Comparison of ENCODE assay signal across 26 mouse cellular contexts in genomic region chr12:55537742-55538141, GRCm38 (mm10). TPM values are rescaled to one million over a fixed set of nuclear protein-coding genes. Genes with fewer than 3 reads are reported as not detected.
DNase-seq lines count a peak whose midpoint lies in the region; ATAC-seq lines count a peak whose summit lies in the region.
"Had no signal": no experiment of that assay in that cellular context is flagged by ENCODE, and none has a peak within 500 bp of the region (broad histone marks: within the 10 kb centered on the region; RNA-seq: fewer than 3 reads in every experiment).

No protein-coding gene starts in this region.

- H3K4me1 ChIP-seq in forebrain, embryonic 13.5 days = peaks cover 34% of the 10 kb centered on the region
- no peaks in the 10 kb centered on the region for H3K4me1 ChIP-seq in forebrain, embryonic 11.5 days (replicated peaks; ENCODE audit: control insufficient read depth, insufficient read depth, low read length)
- H3K4me1 ChIP-seq in midbrain, embryonic 14.5 days (ENCODE audit: control insufficient read depth, insufficient read depth, low read length) = peaks cover 4% of the 10 kb centered on the region; the same call in 1 of the 2 replicates
- H3K4me1 ChIP-seq in midbrain, embryonic 10.5 days = peaks cover 7% of the 10 kb centered on the region
- H3K4me1 ChIP-seq in forebrain, embryonic 14.5 days (ENCODE audit: control insufficient read depth, insufficient read depth, low read length) = peaks cover 10% of the 10 kb centered on the region
- H3K4me1 ChIP-seq in kidney, embryonic 14.5 days (ENCODE audit: control insufficient read depth, insufficient read depth, low read length) = no peaks in the 10 kb centered on the region
- H3K4me1 ChIP-seq: heart, embryonic 12.5 days; limb, embryonic 13.5 days; lung, embryonic 15.5 days; stomach, embryonic 15.5 days had no signal

- 12% methylated on average over 7 of the region's 7 CpGs for whole genome bisulfite sequencing in forebrain, embryonic 13.5 days
- WGBS in forebrain, embryonic 11.5 days = 36% methylated on average over 7 of the region's 7 CpGs
- 29% methylated on average over 7 of the region's 7 CpGs for WGBS in midbrain, embryonic 14.5 days
- WGBS in midbrain, embryonic 10.5 days = 67% methylated on average over 7 of the region's 7 CpGs
- WGBS in forebrain, embryonic 14.5 days = 7% methylated on average over 7 of the region's 7 CpGs
- WGBS in kidney, embryonic 14.5 days = 61% methylated on average over 7 of the region's 7 CpGs

- H3K4me3 ChIP-seq in forebrain, embryonic 13.5 days = no peak overlapping the region
- H3K4me3 ChIP-seq in forebrain, embryonic 11.5 days (ENCODE audit: low read depth, low read length) = no peak overlapping the region
- H3K4me3 ChIP-seq in midbrain, embryonic 14.5 days (replicated peaks; ENCODE audit: low read depth, low read length) = no peak overlapping the region
- no peak overlapping the region for H3K4me3 ChIP-seq in midbrain, embryonic 10.5 days
- H3K4me3 ChIP-seq in forebrain, embryonic 14.5 days (ENCODE audit: low read depth, low read length) = no peak overlapping the region
- H3K4me3 ChIP-seq in kidney, embryonic 14.5 days (ENCODE audit: low read length) = no peak overlapping the region
- H3K4me3 ChIP-seq: heart, adult 2 months; heart, embryonic 12.5 days; layer of hippocampus, adult 2 months; limb, embryonic 13.5 days; lung, embryonic 15.5 days; midbrain, embryonic 12.5 days; stomach, embryonic 15.5 days had no signal

- H3K27ac ChIP-seq in forebrain, embryonic 13.5 days = no peak overlapping the region
- H3K27ac ChIP-seq in forebrain, embryonic 11.5 days (ENCODE audit: low read depth, low read length) = no peak overlapping the region
- no peak overlapping the region for H3K27ac ChIP-seq in midbrain, embryonic 14.5 days (replicated peaks; ENCODE audit: low read depth, low read length)
- no peak overlapping the region for H3K27ac ChIP-seq in midbrain, embryonic 10.5 days (replicated peaks)
- H3K27ac ChIP-seq in forebrain, embryonic 14.5 days (ENCODE audit: low read depth, low read length) = no peak overlapping the region
- no peak overlapping the region for H3K27ac ChIP-seq in kidney, embryonic 14.5 days (ENCODE audit: low read depth, low read length)
- H3K27ac ChIP-seq: heart, adult 2 months; layer of hippocampus, adult 2 months; limb, embryonic 13.5 days; lung, embryonic 15.5 days; midbrain, embryonic 12.5 days; stomach, embryonic 15.5 days had no signal

- H3K4me2 ChIP-seq in forebrain, embryonic 13.5 days = no peak overlapping the region
- H3K4me2 ChIP-seq in forebrain, embryonic 11.5 days (ENCODE audit: low read depth, low read length, severe bottlenecking) = no peak overlapping the region
- H3K4me2 ChIP-seq in midbrain, embryonic 14.5 days (ENCODE audit: low read length) = no peak overlapping the region
- H3K4me2 ChIP-seq in forebrain, embryonic 14.5 days (ENCODE audit: low read length) = no peak overlapping the region
- no peak overlapping the region for H3K4me2 ChIP-seq in kidney, embryonic 14.5 days (replicated peaks; ENCODE audit: low read depth, low read length)
- H3K4me2 ChIP-seq: heart, embryonic 12.5 days; limb, embryonic 13.5 days; liver, embryonic 11.5 days; lung, embryonic 15.5 days; stomach, embryonic 15.5 days had no signal

- no peak for DNase-seq in forebrain, embryonic 11.5 days (ENCODE audit: low spot score)
- peak; percentile 27 for DNase-seq in midbrain, embryonic 14.5 days
- no peak for DNase-seq in midbrain, embryonic 10.5 days (ENCODE audit: low spot score)
- peak; percentile 64 for DNase-seq in forebrain, embryonic 14.5 days (ENCODE audit: low spot score)
- DNase-seq in retina, embryonic 14.5 days (ENCODE audit: low spot score) = peak; percentile 75
- DNase-seq: adrenal gland, adult 2 months; cerebellum, adult 8-10 months; cerebellum, postnatal 25 days; heart, adult 2 months; heart, postnatal 4 days; kidney, adult 18-20 months; kidney, postnatal 36 days; right cerebral cortex, postnatal 25 days had no signal

- no peaks in the 10 kb centered on the region for H3K9me3 ChIP-seq in forebrain, embryonic 13.5 days (replicated peaks)
- no peaks in the 10 kb centered on the region for H3K9me3 ChIP-seq in forebrain, embryonic 11.5 days (ENCODE audit: control insufficient read depth, low read length)
- no peaks in the 10 kb centered on the region for H3K9me3 ChIP-seq in midbrain, embryonic 14.5 days (ENCODE audit: control insufficient read depth, low read length)
- no peaks in the 10 kb centered on the region for H3K9me3 ChIP-seq in midbrain, embryonic 10.5 days (replicated peaks)
- H3K9me3 ChIP-seq in forebrain, embryonic 14.5 days (replicated peaks; ENCODE audit: control insufficient read depth, low read length) = no peaks in the 10 kb centered on the region
- no peaks in the 10 kb centered on the region for H3K9me3 ChIP-seq in kidney, embryonic 14.5 days (ENCODE audit: control insufficient read depth, low read length)
- H3K9me3 ChIP-seq: heart, embryonic 12.5 days; limb, embryonic 13.5 days; lung, embryonic 15.5 days; midbrain, embryonic 12.5 days; stomach, embryonic 15.5 days had no signal

- peak; percentile 57; the same call in 1 of the 2 replicates for ATAC-seq in forebrain, embryonic 13.5 days
- no peak for ATAC-seq in forebrain, embryonic 11.5 days (replicated peaks; ENCODE audit: low FRiP score)
- ATAC-seq in midbrain, embryonic 14.5 days (ENCODE audit: low FRiP score, low TSS enrichment) = no peak
- ATAC-seq in forebrain, embryonic 14.5 days = peak; percentile 43
- ATAC-seq in kidney, embryonic 14.5 days (ENCODE audit: low FRiP score, low TSS enrichment) = no peak

- H3K9ac ChIP-seq in forebrain, embryonic 13.5 days = no peak overlapping the region
- H3K9ac ChIP-seq in forebrain, embryonic 11.5 days (ENCODE audit: low read length) = no peak overlapping the region
- H3K9ac ChIP-seq in midbrain, embryonic 14.5 days (replicated peaks; ENCODE audit: low read length) = no peak overlapping the region
- no peak overlapping the region for H3K9ac ChIP-seq in forebrain, embryonic 14.5 days (ENCODE audit: low read length)
- H3K9ac ChIP-seq in kidney, embryonic 14.5 days (ENCODE audit: low read depth, low read length) = no peak overlapping the region
- H3K9ac ChIP-seq: heart, embryonic 12.5 days; limb, embryonic 13.5 days; lung, embryonic 15.5 days; midbrain, embryonic 12.5 days; stomach, embryonic 15.5 days had no signal

- no peaks in the 10 kb centered on the region for H3K36me3 ChIP-seq in forebrain, embryonic 13.5 days (ENCODE audit: poor library complexity, severe bottlenecking)
- H3K36me3 ChIP-seq in forebrain, embryonic 11.5 days (ENCODE audit: control insufficient read depth, insufficient read depth, low read length) = no peaks in the 10 kb centered on the region
- no peaks in the 10 kb centered on the region for H3K36me3 ChIP-seq in midbrain, embryonic 14.5 days (ENCODE audit: control insufficient read depth, insufficient read depth, low read length)
- H3K36me3 ChIP-seq in midbrain, embryonic 10.5 days = no peaks in the 10 kb centered on the region
- no peaks in the 10 kb centered on the region for H3K36me3 ChIP-seq in forebrain, embryonic 14.5 days (ENCODE audit: control insufficient read depth, insufficient read depth, low read length)
- no peaks in the 10 kb centered on the region for H3K36me3 ChIP-seq in kidney, embryonic 14.5 days (ENCODE audit: control insufficient read depth, insufficient read depth, low read length)
- H3K36me3 ChIP-seq: heart, embryonic 12.5 days; limb, embryonic 13.5 days; lung, embryonic 15.5 days; midbrain, embryonic 12.5 days; stomach, embryonic 15.5 days had no signal

- H3K27me3 ChIP-seq in forebrain, embryonic 13.5 days = peaks cover 61% of the 10 kb centered on the region
- H3K27me3 ChIP-seq in forebrain, embryonic 11.5 days (ENCODE audit: control insufficient read depth, insufficient read depth, low read length) = 0 out of 2 replicates have a peak, but pooled peaks cover 3% of the 10 kb centered on the region
- no peaks in the 10 kb centered on the region for H3K27me3 ChIP-seq in midbrain, embryonic 14.5 days (ENCODE audit: control insufficient read depth, insufficient read depth, low read length)
- peaks cover 10% of the 10 kb centered on the region for H3K27me3 ChIP-seq in midbrain, embryonic 10.5 days (ENCODE audit: low read depth, poor library complexity, severe bottlenecking)
- peaks cover 30% of the 10 kb centered on the region; the same call in 1 of the 2 replicates for H3K27me3 ChIP-seq in forebrain, embryonic 14.5 days (replicated peaks; ENCODE audit: control insufficient read depth, insufficient read depth, low read length)
- peaks cover 3% of the 10 kb centered on the region; the same call in 1 of the 2 replicates for H3K27me3 ChIP-seq in kidney, embryonic 14.5 days (ENCODE audit: control insufficient read depth, insufficient read depth, low read length)
- H3K27me3 ChIP-seq: midbrain, embryonic 12.5 days; stomach, embryonic 15.5 days had no signal

RNA-seq across cellular contexts. Expression of gene Aldoart2, which starts 27.3 kb away (rescaled TPM):
- not detected in 2 replicates for polyA plus RNA-seq in forebrain, embryonic 13.5 days (2015; fragmentation: Nextera tagmentation; extraction: Ambion mirVana)
- not detected in 2 replicates for polyA plus RNA-seq in forebrain, embryonic 11.5 days (2014; fragmentation: Nextera tagmentation; extraction: Ambion mirVana)
- polyA plus RNA-seq in midbrain, embryonic 14.5 days (2014; fragmentation: Nextera tagmentation; extraction: Ambion mirVana) = not detected in 2 replicates
- polyA plus RNA-seq in midbrain, embryonic 10.5 days (2016; fragmentation: Nextera tagmentation; extraction: Ambion mirVana) = not detected in 2 replicates
- not detected in 2 replicates for polyA plus RNA-seq in forebrain, embryonic 14.5 days (2014; fragmentation: Nextera tagmentation; extraction: Ambion mirVana)
- not detected in 2 replicates for polyA plus RNA-seq in kidney, embryonic 14.5 days (2014; fragmentation: Nextera tagmentation; extraction: Ambion mirVana)
- polyA plus RNA-seq: adrenal gland, adult 2 months; heart, embryonic 12.5 days; heart, postnatal 0 days; intestine, embryonic 14.5 days; kidney, embryonic 16.5 days; limb, embryonic 13.5 days; liver, embryonic 16.5 days; lung, embryonic 15.5 days; midbrain, embryonic 12.5 days had no signal

RNA-seq across cellular contexts. Expression of gene Nfkbia, which starts 45.3 kb away (rescaled TPM):
- polyA plus RNA-seq in forebrain, embryonic 13.5 days (2015; fragmentation: Nextera tagmentation; extraction: Ambion mirVana) = 46.4 and 47.0 TPM in 2 replicates
- polyA plus RNA-seq in forebrain, embryonic 11.5 days (2014; fragmentation: Nextera tagmentation; extraction: Ambion mirVana) = 40.8 and 41.2 TPM in 2 replicates
- 49.6 and 52.1 TPM in 2 replicates for polyA plus RNA-seq in midbrain, embryonic 14.5 days (2014; fragmentation: Nextera tagmentation; extraction: Ambion mirVana)
- 39.0 and 43.8 TPM in 2 replicates for polyA plus RNA-seq in midbrain, embryonic 10.5 days (2016; fragmentation: Nextera tagmentation; extraction: Ambion mirVana)
- polyA plus RNA-seq in forebrain, embryonic 14.5 days (2014; fragmentation: Nextera tagmentation; extraction: Ambion mirVana) = 40.0 and 49.7 TPM in 2 replicates
- polyA plus RNA-seq in kidney, embryonic 14.5 days (2014; fragmentation: Nextera tagmentation; extraction: Ambion mirVana) = 69.0 and 75.2 TPM in 2 replicates

Comparison
In these comparisons a context has a peak if more than half of its experiments do, and no peak if none do; other contexts are left out.
1. ATAC-seq: peak in forebrain, embryonic 13.5 days (single experiment) and forebrain, embryonic 14.5 days (single experiment); none in forebrain, embryonic 11.5 days (single experiment), midbrain, embryonic 14.5 days (single experiment) and kidney, embryonic 14.5 days (single experiment).
2. DNase-seq: peak in midbrain, embryonic 14.5 days (single experiment), forebrain, embryonic 14.5 days (single experiment) and retina, embryonic 14.5 days (single experiment); none in forebrain, embryonic 11.5 days (single experiment) and midbrain, embryonic 10.5 days (single experiment).